Mouse (Mus musculus): Measurements from ENCODE around the gene Nags.

Gene Nags

DNA sequence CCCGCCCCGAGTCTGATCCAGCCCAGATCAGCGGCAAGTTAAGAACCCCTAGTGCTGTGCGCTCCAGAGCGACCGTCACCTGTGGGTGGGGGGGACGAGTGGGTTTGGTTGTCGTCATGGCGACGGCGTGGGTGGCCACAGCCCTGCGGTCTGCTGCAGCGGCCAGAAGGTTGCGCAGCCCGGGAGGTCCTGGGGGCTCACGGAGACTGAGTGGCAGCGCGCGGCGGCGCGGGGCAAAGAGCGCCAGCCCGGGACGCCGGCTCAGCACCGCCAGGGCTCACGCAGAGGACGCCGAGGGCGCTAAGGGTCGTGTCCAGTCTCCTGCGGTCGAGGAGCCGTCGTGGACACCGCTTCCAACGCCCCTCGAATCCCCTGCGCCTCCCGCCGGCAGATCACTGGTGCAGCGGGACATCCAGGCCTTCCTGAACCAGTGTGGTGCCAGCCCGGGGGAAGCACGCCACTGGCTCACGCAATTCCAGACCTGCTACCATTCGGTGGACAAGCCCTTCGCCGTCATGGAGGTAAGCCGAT is at the start of gene Nags:
Gene Nags, plus strand, starts transcription at position 43 of the 531 bp plus-strand sequence.
- peak; percentile 20 for DNase-seq (ENCODE audit: low spot score)

DNA sequence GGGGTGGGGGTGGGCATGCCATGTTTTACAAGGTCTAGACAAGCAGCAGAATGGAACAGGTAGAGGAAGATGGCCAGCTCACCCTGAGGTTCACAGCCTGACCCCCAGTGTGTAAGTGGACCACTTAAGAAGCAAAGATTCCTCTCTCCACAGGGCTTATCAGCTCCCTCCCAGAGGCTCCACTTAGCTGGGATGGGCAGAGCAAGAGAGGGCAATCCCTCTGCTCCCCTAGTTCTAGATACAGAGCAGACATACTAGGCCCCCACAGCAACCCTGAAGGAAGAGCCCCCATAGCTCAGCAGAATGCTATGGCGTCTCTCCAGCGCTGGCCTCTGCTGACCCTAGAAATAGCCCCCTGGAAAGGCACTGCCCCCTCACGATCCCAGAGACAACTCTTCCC is 49.6 kb upstream of the Nags start:
- no peak for DNase-seq (ENCODE audit: low spot score)

- DNase-seq (ENCODE audit: low spot score), result no peak
Observed at GRCm38 (mm10) chr11:102096446-102096845, 48.9 kb upstream of the Nags start.

DNA sequence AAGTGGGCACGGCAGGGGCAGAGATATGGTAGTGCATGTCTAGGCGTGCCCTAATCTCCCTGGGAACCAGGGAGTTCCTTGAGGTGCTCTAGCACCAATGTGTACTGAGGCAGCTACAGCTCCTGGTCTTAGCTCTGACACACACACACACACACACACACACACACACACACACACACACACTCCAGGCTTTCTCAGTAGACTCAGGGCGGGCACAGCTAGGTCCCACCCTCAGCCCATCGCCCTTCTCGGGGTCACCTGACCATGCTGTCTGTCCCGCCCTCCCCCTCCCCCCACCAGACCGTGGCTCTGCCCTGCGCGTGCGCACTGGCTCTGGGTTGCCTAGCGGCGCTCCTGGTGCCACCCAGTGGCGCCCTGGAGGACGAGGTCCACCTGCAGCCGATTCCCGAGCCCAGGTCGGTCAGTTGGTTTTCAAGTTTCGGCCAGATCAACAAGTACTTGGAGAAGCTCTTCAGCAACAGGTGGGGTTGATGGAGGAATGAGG is 48.4 kb upstream of the Nags start:
- peak; percentile 77 for DNase-seq (ENCODE audit: low spot score)

- no peak for DNase-seq (ENCODE audit: low spot score)
Observed at GRCm38 (mm10) chr11:102101219-102101618, 44.1 kb upstream of the Nags start, which contains the start of gene Ppy. Gene Ppy, minus strand, starts transcription at chr11:102101319.

DNA sequence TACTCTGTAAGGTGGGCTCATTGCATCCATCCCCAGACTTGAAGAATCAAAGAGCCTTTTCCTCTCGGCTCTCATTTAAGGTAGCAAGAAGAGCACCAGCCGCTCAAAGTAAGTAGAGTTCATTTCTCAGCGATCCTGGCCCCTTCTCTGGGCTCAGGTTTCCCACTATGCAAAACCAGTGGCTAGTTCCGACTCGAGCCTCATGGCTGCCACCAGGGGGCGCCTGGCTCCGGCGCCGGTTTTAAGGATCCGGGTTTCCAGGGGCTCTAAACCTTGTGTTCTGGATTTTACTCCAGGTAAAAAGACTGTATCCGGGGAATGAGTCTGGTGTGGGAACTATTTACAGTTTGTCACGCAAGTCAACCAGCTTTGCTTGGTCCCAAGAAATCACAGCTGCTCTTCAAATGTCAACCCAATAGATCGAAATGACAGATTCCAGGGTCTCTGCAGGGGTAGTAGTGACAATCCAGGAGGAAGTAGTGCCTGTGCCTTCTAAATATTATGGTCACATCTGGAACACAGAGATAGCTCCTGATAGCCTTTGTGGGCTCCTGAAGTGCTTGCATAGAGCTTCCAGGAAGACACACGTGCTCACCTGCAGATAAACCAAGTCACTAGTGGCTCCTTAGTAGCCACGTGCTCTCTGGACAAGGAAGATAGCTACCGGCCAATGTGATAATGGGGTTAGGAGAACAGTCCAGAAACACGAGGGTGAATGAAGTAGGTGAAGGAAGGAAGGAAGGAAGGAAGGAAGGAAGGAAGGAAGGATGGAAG is 42.6 kb upstream of the Nags start:
- DNase-seq (ENCODE audit: low spot score), result peak; percentile 62

GRCm38 (mm10) chr11:102106911-102107310 is 38.4 kb upstream of the Nags start:
- no peak for DNase-seq (ENCODE audit: low spot score)

GRCm38 (mm10) chr11:102107732-102108131 is 37.6 kb upstream of the Nags start, which contains the start of gene Pyy:
Gene Pyy, minus strand, starts transcription at chr11:102107832.
- DNase-seq (ENCODE audit: low spot score), result no peak

DNA sequence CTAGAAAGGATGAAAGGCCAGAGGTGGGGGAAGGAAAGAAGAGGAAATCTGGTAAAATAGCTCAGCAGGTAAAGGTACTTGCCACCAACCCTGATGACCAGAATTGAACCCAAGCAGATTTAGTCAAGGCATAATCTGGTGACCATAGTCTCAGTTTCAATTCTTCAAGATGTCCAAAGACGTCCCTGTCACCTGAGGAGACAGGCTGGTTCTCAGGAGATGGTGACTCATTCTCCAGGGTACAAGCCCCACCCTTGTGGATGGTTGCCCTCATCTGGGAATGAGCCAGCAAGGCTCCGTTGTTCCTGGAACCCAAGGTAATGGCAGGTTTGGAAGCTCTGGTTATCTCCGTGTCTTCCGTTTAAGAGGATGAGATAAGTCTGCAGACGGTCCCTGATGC is 33.7 kb upstream of the Nags start:
- no peak for DNase-seq (ENCODE audit: low spot score)

DNA sequence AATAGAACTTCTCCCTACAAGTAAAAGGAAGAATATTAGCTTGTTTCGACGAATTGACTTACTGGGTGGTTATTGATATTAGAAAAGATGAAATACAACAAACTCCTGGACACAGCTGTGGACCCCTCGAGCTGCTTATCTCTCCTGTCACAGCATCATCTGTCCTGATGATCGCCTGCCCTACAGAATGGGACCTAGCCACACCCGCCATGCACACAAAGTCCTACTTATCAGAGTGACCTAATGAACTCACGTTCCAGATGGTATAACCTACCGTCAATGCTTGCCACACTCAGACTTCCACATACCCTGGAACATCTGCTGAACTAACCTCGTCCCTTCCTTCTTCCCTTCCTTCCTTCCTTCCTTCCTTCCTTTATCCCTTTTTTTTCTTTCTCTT is 29.1 kb upstream of the Nags start:
- no peak for DNase-seq (ENCODE audit: low spot score)

- DNase-seq (ENCODE audit: low spot score), result no peak
Observed at GRCm38 (mm10) chr11:102117386-102117785, 27.9 kb upstream of the Nags start.

- DNase-seq (ENCODE audit: low spot score), result no peak
Observed at GRCm38 (mm10) chr11:102134516-102134915, 10.8 kb upstream of the Nags start.

GRCm38 (mm10) chr11:102137625-102138446 is 7.5 kb upstream of the Nags start:
- no peak for DNase-seq (ENCODE audit: low spot score)

- peak; percentile 60 for DNase-seq (ENCODE audit: low spot score)
Observed at GRCm38 (mm10) chr11:102138447-102138740, 6.9 kb upstream of the Nags start.

DNA sequence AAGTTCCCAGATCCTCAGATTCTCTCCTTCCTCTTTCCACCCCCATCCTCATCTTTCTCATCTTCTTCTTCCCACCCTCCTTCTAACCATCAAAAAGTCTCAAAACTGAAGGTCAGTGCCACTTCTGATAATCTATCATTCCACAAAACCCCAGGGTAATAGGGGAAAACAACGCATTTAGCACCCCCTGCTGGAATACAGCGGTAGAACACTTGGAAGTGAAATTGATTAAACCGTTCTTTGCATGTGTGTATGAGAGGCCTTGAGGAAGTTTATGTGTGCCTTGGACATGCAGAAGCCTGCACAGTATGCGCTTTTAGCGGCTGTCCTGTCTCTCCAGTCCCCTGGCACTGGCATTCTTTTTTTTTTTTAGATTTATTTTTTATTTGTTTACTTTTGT is 4.8 kb upstream of the Nags start:
- DNase-seq (ENCODE audit: low spot score), result peak; percentile 23

GRCm38 (mm10) chr11:102142355-102142754 is 3.0 kb upstream of the Nags start:
- DNase-seq (ENCODE audit: low spot score), result no peak

- DNase-seq (ENCODE audit: low spot score), result no peak
Observed at GRCm38 (mm10) chr11:102144957-102145470, 299 bp upstream of the Nags start.

- peak; percentile 14 for DNase-seq (ENCODE audit: low spot score)
Observed at GRCm38 (mm10) chr11:102146005-102146404, 692 bp downstream of the Nags start.

DNA sequence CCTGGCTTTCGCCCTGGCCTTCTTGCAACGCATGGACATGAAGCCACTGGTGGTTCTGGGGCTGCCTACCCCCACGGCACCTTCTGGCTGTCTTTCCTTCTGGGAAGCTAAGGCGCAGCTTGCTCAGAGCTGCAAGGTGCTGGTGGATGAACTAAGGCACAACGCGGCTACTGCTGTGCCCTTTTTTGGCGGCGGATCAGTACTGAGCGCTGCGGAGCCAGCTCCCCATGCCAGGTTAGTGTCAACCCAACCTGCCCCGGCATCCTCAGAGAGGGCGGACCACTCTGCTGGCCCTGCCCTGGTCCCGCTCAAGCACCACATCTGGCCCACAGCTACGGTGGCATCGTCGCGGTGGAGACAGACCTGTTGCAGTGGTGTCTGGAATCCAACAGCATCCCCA is 1.2 kb downstream of the Nags start:
- DNase-seq (ENCODE audit: low spot score), result no peak

GRCm38 (mm10) chr11:102147213-102147989 is 2.1 kb downstream of the Nags start:
- DNase-seq (ENCODE audit: low spot score), result no peak

DNA sequence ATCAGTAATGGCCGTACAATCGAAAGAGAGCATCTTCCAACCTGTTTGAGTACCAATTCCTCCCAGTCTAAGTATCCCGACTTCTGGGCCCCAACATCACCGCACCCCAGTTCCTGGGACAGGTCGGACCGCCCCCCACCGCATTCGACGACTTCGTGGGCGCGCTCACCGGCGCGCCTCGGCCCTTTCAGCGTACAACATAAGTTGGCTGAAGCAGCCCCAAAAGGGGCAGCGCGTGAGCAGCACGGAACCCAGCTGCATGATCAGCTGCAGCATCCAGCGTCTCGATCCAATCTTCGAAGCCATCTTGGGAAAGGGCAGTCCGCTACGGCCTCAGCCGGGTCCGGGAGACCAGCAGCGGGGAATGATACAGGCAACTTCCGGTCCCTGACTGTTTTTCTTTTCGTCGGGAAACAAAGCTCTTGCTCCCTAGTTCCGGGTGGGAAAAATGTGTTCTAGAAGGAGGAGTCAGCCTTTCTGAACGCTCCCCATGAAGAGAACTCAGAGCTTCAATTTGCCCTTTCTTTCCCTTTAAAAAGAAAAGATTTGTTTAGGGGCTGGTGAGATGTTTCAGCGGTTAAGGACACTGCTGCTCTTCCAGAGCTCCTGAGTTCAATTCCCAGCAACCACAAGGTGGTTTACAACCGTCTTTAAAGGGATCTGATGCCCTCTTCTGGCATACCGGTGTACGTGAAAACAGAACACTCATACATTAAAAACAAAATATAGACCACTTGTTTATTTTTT is 10.9 kb downstream of the Nags start, which contains the start of gene Tmem101:
Gene Tmem101, minus strand, starts transcription at position 366 of the 747 bp plus-strand sequence.
- peak; percentile 88 for DNase-seq (ENCODE audit: low spot score)

Data from ovary, postnatal 36 days (tissue).